Mouse (Mus musculus) stomach, embryonic 14.5 days (tissue): ENCODE data around the gene Chchd6. TPM values are rescaled to one million over a fixed set of nuclear protein-coding genes. Genes with fewer than 3 reads are reported as not detected.

Experiments used
- ATAC-seq: fragments of 200-750 bp; cut with Nextera tagmentation; 2 replicates; pipeline ENCODE4 v1.8.0; 2017; ENCODE audit warnings: low read depth, moderate TSS enrichment; ENCODE audit not compliant: insufficient number of reproducible peaks, insufficient read depth, low FRiP score
- H3K27ac ChIP-seq: fragments of 300-500 bp; sonication (generic); 2 replicates; pipeline ENCODE4 v1.5.1; 2014; ENCODE audit warnings: mild to moderate bottlenecking, low read length, moderate library complexity, mixed read lengths
- H3K27me3 ChIP-seq: fragments of 300-500 bp; sonication (generic); 2 replicates; pipeline ENCODE4 v1.6.1; 2014; ENCODE audit warnings: low read length, control low read depth, mixed read lengths; ENCODE audit not compliant: control insufficient read depth, insufficient read depth
- H3K36me3 ChIP-seq: fragments of 300-500 bp; sonication (generic); 2 replicates; pipeline ENCODE4 v1.6.1; 2014; ENCODE audit warnings: mild to moderate bottlenecking, control low read depth, low read length, moderate library complexity, mixed read lengths; ENCODE audit not compliant: control insufficient read depth, insufficient read depth
- H3K4me1 ChIP-seq: fragments of 300-500 bp; sonication (generic); 2 replicates; pipeline ENCODE4 v1.6.1; 2014; ENCODE audit warnings: low read length, control low read depth, mixed read lengths; ENCODE audit not compliant: control insufficient read depth, insufficient read depth
- H3K4me2 ChIP-seq: fragments of 300-500 bp; sonication (generic); replicated peaks from 2 replicates; pipeline ENCODE4 v1.6.1; 2014; ENCODE audit warnings: low read depth, low read length, control low read depth
- H3K4me3 ChIP-seq: fragments of 300-500 bp; sonication (generic); 2 replicates; pipeline ENCODE4 v1.5.1; 2014; ENCODE audit warnings: low read depth, low read length, control low read depth
- H3K9ac ChIP-seq: fragments of 300-500 bp; sonication (generic); replicated peaks from 2 replicates; pipeline ENCODE4 v1.6.1; 2014; ENCODE audit warnings: low read depth, mild to moderate bottlenecking, control low read depth, low read length, moderate library complexity, mixed read lengths
- H3K9me3 ChIP-seq: fragments of 300-500 bp; sonication (generic); 2 replicates; pipeline ENCODE4 v1.6.1; 2016; ENCODE audit warnings: low read depth, low read length, control low read depth; ENCODE audit not compliant: control insufficient read depth
- WGBS: fragments of 180-500 bp; shearing (Covaris S2); extraction: QIAGEN DNeasy Blood & Tissue Kit; methylation state at CpG from one replicate; pipeline ENCODE4 v1.1.7; 2014; 5-methylcytosine and 5-hydroxymethylcytosine counted together
- polyA plus RNA-seq: library from polyadenylated mRNA; unstranded; fragments of >200 nt; fragmentation: Nextera tagmentation; extraction: Ambion mirVana; gene quantifications from 2 replicates; pipeline ENCODE4 v1.2.1, GENCODE M21; 2014

Chchd6 gene
- polyA plus RNA-seq, 1 experiment from 2014 or later, result 62.0 TPM

DNA sequence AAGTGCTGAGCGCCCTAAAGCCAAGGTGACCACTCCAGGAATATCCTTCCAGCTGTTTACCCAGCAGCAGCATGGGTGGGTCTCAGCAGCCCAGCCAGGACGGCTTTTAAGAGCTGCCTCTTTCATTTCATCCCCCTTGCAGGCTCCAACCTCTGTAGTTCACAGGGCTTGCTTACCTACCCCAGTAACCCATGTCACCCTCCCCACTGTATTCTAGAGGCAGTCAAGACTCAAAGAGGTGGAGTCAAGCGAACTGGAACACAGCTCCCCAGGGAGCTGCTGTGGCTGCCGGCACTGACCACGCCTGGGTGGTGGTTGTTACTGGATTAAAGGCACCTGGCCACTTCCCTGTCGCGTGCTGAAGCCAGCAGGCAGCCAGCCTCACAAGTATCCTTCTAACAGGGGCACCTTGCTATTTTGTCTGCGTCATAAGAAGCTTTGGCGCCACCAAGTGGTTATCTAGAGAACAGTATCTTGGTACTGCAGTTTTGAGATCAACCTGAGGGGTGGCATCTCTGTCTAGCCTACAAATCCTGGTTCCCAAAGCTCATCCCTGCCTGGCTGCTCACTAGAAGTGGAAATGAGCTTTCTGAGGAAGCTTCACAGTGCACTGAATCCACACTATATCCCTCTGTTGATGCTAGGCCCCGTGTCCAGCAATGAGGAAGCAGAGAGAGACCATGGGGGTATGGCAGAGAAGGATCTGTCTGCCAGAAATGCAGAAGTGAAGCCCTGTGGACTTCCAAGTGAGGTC lies 36.5 kb upstream of the Chchd6 start:
- H3K9ac ChIP-seq, result no peak overlapping the region
- H3K27ac ChIP-seq, result no peak overlapping the region
- no peaks in the 10 kb centered on the region for H3K36me3 ChIP-seq
- H3K27me3 ChIP-seq, result no peaks in the 10 kb centered on the region
- H3K9me3 ChIP-seq, result no peaks in the 10 kb centered on the region
- H3K4me2 ChIP-seq, result 0 out of 2 replicates have a peak overlapping the region, but pooled peaks have one; percentile 4
- ATAC-seq, result peak; percentile 85; the same call in 1 of the 2 replicates
- no peaks in the 10 kb centered on the region for H3K4me1 ChIP-seq
- 13% methylated on average over 10 of the region's 10 CpGs for WGBS
- no peak overlapping the region for H3K4me3 ChIP-seq

DNA sequence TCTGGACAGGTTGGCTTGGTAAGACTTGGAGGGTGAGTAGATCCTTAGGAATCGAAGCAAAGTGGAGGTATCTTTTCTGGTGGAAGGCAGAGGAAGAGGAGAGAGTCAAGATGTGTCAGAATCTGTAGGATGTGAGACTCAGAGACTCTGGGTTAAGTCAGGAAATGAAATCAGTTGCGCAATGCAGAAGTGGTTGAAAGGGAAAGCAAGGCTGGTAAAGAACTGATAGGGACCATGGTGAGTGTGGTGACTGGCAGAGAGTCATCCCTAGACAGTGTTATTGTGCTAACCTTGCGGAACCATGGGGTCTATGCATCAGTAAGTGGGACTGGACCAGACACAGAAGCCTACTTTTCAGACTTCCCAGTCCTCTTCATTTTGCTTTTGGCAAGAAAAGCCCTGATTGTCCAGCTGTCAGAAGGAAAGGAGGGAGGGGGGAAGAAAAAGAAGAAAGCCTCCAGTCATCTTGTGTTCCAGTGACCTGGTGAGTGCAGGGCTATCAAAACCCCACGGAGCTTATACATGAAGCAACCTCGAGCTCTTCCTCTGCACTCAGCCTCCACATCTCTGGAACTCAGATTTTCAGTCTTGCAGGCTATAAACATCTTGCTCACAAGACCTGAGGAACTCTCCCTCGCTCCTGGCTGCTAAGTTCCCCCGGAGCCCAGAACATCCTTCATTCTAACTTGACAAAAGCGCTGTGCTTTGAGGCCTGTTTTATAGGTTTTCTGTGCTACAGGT lies 32.8 kb upstream of the Chchd6 start:
- H3K4me3 ChIP-seq, result no peak overlapping the region
- no peak overlapping the region for H3K4me2 ChIP-seq
- H3K27me3 ChIP-seq, result no peaks in the 10 kb centered on the region
- 54% methylated on average over 8 of the region's 8 CpGs for WGBS
- no peaks in the 10 kb centered on the region for H3K4me1 ChIP-seq
- ATAC-seq, result no peak
- no peak overlapping the region for H3K9ac ChIP-seq
- no peaks in the 10 kb centered on the region for H3K36me3 ChIP-seq
- H3K9me3 ChIP-seq, result no peaks in the 10 kb centered on the region
- H3K27ac ChIP-seq, result no peak overlapping the region

DNA sequence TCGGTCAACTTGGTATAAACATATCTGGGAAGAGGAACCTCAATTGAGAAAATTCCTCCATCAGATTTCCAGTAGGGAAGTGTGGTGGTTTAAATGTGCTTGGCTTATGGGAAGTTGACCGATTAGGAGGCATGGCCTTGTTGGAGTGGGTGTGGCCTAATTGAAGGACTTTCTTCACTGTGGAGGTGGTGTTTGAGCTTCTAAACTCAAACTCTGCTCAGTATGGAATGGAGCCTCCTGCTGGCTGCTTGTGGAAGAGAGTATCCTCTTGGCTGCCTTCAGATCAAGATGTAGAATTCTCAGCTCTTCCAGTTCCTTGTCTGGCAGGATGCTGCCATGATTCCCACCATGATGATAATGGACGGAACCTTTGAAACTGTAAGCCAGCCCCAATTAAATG lies 27.2 kb upstream of the Chchd6 start:
- Histone ChIP-seq H3K27me3 (no peaks in the 10 kb centered on the region), H3K9ac (no peak overlapping the region), H3K9me3 (no peaks in the 10 kb centered on the region), H3K4me3 (no peak overlapping the region), H3K36me3 (no peaks in the 10 kb centered on the region), H3K4me1 (no peaks in the 10 kb centered on the region), H3K4me2 (no peak overlapping the region), H3K27ac (no peak overlapping the region)
- WGBS, result 85% methylated on average over 3 of the region's 3 CpGs
- ATAC-seq, result no peak

DNA sequence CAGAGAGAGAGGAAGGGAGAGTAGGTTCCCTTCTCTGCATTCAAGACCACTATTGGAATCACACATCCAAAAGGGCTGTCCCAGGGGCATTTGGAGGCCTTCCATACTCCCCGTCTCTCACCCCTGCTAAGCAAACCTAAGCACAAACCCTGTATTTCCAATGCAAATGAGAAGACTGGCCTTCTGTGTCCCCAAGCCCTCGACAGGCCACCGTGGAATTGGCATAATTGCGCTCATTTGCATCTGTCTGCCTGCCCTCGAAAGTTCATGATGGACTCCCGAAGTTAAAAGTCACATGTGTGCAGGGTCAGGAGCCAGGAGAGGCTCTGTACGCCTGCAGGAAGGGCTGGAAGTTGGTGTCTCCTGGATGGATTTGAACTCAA lies 19.9 kb upstream of the Chchd6 start:
- Histone ChIP-seq H3K4me1 (no peaks in the 10 kb centered on the region), H3K4me2 (no peak overlapping the region), H3K9ac (no peak overlapping the region), H3K27ac (no peak overlapping the region), H3K27me3 (no peaks in the 10 kb centered on the region), H3K36me3 (no peaks in the 10 kb centered on the region), H3K9me3 (no peaks in the 10 kb centered on the region), H3K4me3 (no peak overlapping the region)
- ATAC-seq, result no peak
- 59% methylated on average over 7 of the region's 7 CpGs for WGBS

DNA sequence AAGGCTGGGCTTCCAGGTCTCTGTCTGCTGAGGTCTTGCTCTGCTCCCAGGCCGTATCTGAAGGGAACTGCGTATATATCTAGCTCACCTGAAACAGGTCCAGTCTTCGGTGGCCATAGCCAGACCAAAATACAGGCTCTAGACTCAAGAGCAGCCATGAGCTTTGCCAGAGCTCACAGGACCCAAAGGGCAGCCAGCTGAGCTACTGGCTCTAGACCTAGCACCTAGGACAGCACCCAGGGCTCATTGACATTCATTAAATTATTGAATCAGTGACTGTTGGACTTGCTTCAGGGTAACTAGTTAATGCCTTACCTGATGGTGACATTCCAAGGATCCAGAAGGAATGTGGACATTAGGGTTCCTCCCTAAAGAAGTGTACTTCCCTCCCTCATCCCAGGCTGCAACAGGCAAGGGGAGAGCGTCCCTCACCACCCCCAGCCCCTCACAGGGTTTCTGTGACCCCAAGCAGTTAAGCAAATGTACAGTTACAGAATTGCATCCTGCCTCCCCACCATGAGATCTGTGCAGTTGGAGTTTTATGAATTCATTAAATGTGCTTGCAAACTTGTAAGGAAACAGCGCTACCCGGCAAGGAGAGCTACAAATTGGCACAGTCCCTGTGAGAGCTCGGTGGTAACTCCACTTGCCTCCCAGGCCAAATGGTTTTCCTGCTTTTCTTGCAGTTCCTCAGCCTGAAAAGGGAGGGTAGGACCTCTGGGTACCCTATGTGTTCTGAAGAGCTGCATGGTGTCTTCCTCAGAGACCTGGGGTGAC lies 19.3 kb upstream of the Chchd6 start:
- Histone ChIP-seq H3K27ac (no peak overlapping the region), H3K36me3 (no peaks in the 10 kb centered on the region), H3K27me3 (no peaks in the 10 kb centered on the region), H3K9me3 (no peaks in the 10 kb centered on the region), H3K9ac (no peak overlapping the region), H3K4me3 (no peak overlapping the region), H3K4me1 (no peaks in the 10 kb centered on the region), H3K4me2 (no peak overlapping the region)
- ATAC-seq, result no peak
- 72% methylated on average over 7 of the region's 7 CpGs for WGBS

DNA sequence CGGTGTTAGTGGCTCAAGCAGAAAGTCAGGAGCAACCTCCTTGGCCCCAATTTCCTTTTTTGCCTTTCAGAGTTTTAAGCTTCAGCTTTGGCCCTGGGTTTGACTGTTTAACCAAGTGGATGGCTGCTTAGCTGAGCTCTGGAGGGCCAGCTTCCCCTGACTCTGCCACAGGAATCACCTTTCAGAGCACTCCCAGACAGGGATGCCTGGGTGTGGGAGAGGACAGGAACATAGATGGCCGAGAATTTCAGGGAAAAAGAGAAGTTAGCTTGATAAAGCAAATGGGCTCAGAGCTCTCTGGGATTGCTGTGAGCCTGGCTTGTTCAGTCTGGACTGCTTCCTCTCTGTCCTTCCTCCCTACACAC lies 18.6 kb upstream of the Chchd6 start:
- no peaks in the 10 kb centered on the region for H3K9me3 ChIP-seq
- no peak overlapping the region for H3K4me2 ChIP-seq
- 0 out of 2 replicates have a peak overlapping the region, but pooled peaks have one; percentile 41 for H3K27ac ChIP-seq
- no peaks in the 10 kb centered on the region for H3K27me3 ChIP-seq
- no peak overlapping the region for H3K4me3 ChIP-seq
- ATAC-seq, result no peak
- 18% methylated on average over 2 of the region's 2 CpGs for WGBS
- no peaks in the 10 kb centered on the region for H3K4me1 ChIP-seq
- H3K9ac ChIP-seq, result no peak overlapping the region
- H3K36me3 ChIP-seq, result no peaks in the 10 kb centered on the region

DNA sequence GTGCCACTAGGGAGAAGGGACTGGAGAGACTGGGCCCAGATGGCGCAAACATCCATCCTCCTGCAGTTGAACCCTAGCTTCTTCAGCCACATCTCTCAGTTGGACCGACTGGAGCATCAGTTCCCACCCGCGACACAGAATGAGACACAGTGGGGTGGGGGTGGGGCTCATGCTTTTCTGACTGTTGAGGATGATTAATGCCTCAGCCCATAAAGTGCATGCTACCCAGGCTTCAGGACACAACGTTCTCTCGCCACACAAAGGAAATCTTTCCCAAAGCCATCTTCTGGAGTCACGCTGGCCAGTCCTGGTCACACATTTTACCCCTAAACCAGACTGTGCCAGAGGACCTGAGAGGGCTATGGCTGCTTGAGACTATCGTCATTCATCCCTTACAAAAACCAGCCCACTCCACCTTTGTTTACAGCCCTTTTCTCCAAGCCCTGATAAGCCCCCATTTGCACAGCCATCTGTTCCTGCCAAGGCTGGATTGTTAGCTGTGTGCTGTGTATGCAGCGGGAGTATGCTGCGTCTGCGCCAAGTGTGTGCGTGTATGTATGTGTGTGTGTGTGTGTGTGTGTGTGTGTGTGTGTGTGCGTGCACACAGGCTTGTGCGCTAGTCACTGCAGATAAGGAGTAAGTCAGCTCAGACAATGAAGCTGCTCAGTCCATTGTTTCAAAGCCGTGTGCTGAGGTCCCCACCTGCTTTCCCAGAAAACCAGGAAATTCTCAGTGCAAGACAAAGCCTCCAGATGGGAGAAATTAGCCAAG lies 18.1 kb upstream of the Chchd6 start:
- no peak overlapping the region for H3K9ac ChIP-seq
- no peaks in the 10 kb centered on the region for H3K27me3 ChIP-seq
- H3K4me3 ChIP-seq, result no peak overlapping the region
- ATAC-seq, result peak; percentile 69
- no peaks in the 10 kb centered on the region for H3K4me1 ChIP-seq
- WGBS, result 31% methylated on average over 15 of the region's 15 CpGs
- H3K9me3 ChIP-seq, result no peaks in the 10 kb centered on the region
- H3K36me3 ChIP-seq, result no peaks in the 10 kb centered on the region
- H3K4me2 ChIP-seq, result no peak overlapping the region
- no peak overlapping the region for H3K27ac ChIP-seq

DNA sequence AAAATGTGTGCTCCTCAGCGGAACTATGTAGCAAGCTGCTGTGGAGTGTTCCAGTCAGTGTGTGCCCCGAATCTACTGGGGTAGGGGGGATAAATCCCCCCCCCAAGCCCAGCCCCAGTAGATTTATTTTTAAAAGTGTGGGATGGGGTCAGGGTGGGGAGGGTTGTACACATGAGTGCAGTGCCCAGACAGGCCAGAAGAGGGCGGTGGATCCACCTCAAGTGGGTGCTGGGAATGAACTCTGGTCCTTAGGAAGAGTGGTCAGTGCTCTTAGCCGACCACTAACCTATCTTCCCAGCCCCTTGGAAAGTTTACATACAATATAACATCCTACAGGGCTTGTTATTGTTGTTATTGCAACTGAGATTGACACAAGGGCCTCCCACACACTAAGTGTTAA lies 12.5 kb upstream of the Chchd6 start:
- no peak for ATAC-seq

More for the DNA sequence above, 12.5 kb upstream of the Chchd6 start:
- Histone ChIP-seq H3K9ac (no peak overlapping the region), H3K4me3 (no peak overlapping the region), H3K4me2 (no peak overlapping the region), H3K36me3 (no peaks in the 10 kb centered on the region), H3K27me3 (no peaks in the 10 kb centered on the region), H3K27ac (no peak overlapping the region), H3K4me1 (no peaks in the 10 kb centered on the region), H3K9me3 (no peaks in the 10 kb centered on the region)
- 46% methylated on average over 4 of the region's 4 CpGs for WGBS
